In the genomic region with DNA sequence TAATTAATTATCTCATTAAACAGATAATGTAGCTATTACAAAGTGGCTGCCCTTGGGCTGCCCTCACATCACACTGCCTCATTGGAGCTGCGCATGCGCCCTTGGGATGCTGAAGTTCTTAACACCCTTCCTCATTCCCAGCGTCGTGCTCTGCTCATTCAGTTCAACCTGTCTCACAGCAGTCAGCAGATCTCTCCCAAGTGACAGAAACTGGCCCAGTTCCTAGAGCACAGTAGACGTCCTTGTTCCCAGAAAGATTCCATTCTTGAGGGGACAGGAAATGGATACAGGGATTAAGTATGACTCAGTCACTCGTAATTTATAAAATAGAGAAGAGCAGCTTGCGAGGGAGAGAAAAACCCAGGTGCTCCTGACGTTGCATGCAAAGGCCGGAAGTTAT, we compare ENCODE assay signal across 18 mouse cellular contexts.
A peak's percentile ranks its signal among the peaks of the same experiment; 100 is the strongest.
DNase-seq lines count a peak whose midpoint lies in the region; ATAC-seq lines count a peak whose summit lies in the region.
"Had no signal": no experiment of that assay in that cellular context is flagged by ENCODE, and none has a peak within 500 bp of the region (broad histone marks: within the 10 kb centered on the region; RNA-seq: fewer than 3 reads in every experiment).

No protein-coding gene starts in this region.

- no peak for ATAC-seq in erythroblast, adult 5-6 weeks (replicated peaks; ENCODE audit: low FRiP score, poor library complexity, severe bottlenecking)
- ATAC-seq: CD4-positive, CD25-positive, alpha-beta regulatory T cell, adult 4 months; forebrain, embryonic 13.5 days; forebrain, postnatal 0 days; hindbrain, embryonic 16.5 days had no signal

- peak; percentile 3 for DNase-seq in gastrocnemius, postnatal 14 days
- DNase-seq in gastrocnemius, postnatal 10 days = no peak
- peak; percentile 5 for DNase-seq in 3134 (ENCODE audit: extremely low read depth, insufficient read length, low spot score)
- DNase-seq in Muller cell, postnatal 12 days (ENCODE audit: inconsistent ontology term) = peak; percentile 24
- peak; percentile 36 for DNase-seq in skeletal muscle tissue, adult 2 months (ENCODE audit: low read depth, low spot score)
- DNase-seq: adrenal gland, postnatal 10 days; B cell, adult 2 months; cerebellum, adult 18-20 months; cerebellum, adult 9-11 months; cerebellum, postnatal 36 days; forebrain, postnatal 0 days; heart, postnatal 10 days; heart, postnatal 4 days; kidney, adult 11 months had no signal

- intact Hi-C loops in gastrocnemius, postnatal 14 days (cut with DNase I; ENCODE audit: low total_unique reads) = no loop called here
